Mouse (Mus musculus) stomach, postnatal 0 days (tissue): ENCODE data around the gene Lmo7.

Experiments
- CTCF ChIP-seq: IDR thresholded peaks from 2 replicates; pipeline ENCODE4 v1.5.1; 2016; ENCODE audit warnings: antibody characterized with exemption, low read depth, mild to moderate bottlenecking, moderate library complexity
- EP300 ChIP-seq: optimal IDR thresholded peaks from 2 replicates; pipeline ENCODE3; 2016; ENCODE audit warnings: antibody characterized with exemption

GRCm38 (mm10) chr14:101903722-101904121, 174.0 kb downstream of the Lmo7 start:
- TF ChIP-seq CTCF (no peak), EP300 (no peak)
